Mouse (Mus musculus): ENCODE data around the gene Tmem217.
A peak's percentile ranks its signal among the peaks of the same experiment; 100 is the strongest.
"Not testable (repeated sequence)": the region's sequence is repeated elsewhere in the genome, so short reads cannot be mapped to it uniquely, and the experiment has no call there.

The Tmem217 gene

GRCm38 (mm10) chr17:29502005-29502668 is 50.0 kb downstream of the Tmem217 start:
- DNase-seq = no peak

DNA sequence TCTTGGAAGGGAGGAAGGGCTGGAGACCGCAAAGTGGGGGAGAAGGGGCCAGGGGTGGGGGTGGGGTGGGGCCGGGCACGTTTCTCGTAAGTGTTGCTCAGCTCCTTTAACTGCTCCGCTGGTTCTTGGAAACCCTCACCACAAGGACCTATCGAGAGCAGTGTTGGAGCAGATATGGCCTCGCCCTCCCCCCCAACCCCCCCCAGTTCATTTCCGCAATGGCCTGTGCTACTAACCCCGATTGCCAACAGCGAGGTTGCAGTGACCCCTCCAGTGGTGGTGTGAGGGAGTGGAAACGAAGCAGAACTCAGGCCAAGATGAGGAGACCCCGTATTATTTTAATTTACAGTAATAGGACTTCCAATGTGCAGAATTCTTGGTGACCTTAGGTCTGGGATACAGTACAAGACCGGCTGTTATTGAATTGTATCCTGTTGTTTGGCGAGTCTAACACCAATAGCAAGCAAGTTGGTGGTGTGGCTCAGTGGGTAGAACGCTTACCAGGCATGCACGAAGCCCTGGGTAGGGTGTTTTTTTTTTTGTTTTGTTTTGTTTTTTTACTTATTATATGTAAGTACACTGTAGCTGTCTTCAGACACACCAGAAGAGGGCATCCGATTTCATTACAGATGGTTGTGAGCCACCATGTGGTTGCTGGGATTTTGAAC is 51.2 kb downstream of the Tmem217 start:
- no peak for DNase-seq

GRCm38 (mm10) chr17:29500243-29500740 is 51.9 kb downstream of the Tmem217 start:
- DNase-seq = no peak

DNA sequence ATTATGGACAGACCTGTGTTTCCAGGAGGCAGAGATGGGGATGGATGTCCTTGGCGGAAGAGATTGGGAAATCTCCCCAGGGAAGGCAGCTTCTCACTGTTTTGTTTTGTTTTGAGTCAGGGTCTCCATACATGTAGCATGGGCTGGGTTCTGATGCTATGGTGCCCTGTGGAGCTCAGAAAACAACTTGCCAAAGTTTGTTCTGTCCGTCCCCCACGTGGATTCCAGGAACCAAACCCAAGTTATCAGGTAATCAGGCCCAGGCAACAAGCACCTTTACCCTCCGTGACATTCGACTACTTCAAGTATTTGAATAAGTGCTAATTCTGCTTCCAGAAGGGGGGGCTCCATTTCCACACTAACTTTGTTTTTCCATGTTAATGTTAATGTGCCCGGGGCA is 52.7 kb downstream of the Tmem217 start:
- DNase-seq = no peak

- DNase-seq = not testable (repeated sequence)
Observed at GRCm38 (mm10) chr17:29498952-29499351, 53.2 kb downstream of the Tmem217 start.

DNA sequence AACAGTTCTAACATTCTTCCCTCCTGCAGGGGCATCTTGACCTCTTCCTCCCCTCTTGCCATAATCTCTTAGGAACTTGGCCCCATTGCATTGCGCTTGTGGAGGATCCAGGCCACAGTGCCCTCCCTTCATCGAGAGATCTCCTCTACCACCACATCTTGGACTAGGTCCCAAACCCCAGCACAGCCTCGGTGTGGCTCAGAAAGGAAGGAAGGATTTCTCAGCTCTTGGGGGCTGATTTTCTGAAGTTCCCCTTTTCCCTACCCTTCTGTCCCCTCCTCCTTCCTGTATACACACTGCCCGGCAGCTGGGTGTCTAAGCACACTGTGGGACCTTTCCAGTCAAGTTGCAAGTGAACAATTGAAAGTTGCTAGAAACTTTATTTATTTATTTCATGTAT is 54.2 kb downstream of the Tmem217 start:
- peak; percentile 37 to 44 for DNase-seq

GRCm38 (mm10) chr17:29497481-29497880 is 54.7 kb downstream of the Tmem217 start:
- DNase-seq = not testable (repeated sequence)

GRCm38 (mm10) chr17:29497071-29497354 is 55.2 kb downstream of the Tmem217 start:
- DNase-seq = no peak

GRCm38 (mm10) chr17:29496211-29497070 is 55.7 kb downstream of the Tmem217 start:
- DNase-seq = no peak

DNA sequence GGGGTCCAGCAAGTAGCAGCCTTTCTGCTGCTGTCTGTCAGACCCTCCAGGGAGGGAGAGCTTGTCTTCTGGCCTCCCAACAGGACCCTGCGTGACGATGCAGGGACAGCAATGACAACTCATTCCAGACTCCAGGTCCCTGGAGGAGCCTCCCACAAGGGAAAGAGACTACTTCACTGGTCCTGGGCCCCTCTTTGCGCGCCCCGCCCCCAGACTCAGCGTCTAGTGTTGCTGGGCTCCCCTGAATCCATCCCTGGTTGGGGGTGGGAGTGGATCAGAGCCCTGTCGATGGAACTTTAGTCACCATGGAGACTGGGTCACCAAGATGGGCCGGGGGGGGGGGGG is 57.5 kb downstream of the Tmem217 start:
- no peak for DNase-seq

DNA sequence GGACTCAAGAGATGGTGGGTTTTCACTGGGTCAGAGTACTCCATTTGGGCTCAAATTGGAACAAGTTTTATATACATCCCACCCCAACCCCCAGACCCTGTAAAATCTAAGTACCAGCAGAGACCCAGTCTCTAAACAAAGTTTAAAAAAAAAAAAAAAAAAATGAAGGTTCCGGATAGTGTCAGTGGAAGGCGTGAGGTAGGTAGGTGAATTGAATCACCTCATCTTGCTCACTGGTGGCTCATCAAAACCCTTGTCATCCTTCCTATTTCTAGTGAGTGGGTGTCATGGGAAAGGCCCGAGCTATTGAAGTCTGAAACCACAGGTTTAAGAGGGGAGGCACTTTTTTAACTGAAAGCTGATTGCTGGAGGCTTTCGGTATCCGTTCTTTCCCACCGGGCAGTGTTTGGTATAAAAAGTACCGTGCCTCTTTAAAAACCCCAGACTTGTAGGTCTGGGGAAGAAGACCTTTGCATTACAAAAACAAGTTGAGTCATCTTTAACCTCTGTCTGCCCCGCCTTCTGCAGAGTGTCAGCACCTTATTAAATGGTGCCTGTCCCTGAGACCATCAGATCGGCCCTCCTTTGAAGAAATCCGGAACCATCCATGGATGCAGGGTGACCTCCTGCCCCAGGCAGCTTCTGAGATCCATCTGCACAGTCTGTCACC is 58.0 kb downstream of the Tmem217 start:
- DNase-seq = peak; percentile 67 to 76

GRCm38 (mm10) chr17:29493461-29493980 is 58.7 kb downstream of the Tmem217 start:
- DNase-seq = peak; percentile 49 to 55

- peak; percentile 83 to 84 for DNase-seq
Observed at GRCm38 (mm10) chr17:29492269-29493191, 59.7 kb downstream of the Tmem217 start.

DNA sequence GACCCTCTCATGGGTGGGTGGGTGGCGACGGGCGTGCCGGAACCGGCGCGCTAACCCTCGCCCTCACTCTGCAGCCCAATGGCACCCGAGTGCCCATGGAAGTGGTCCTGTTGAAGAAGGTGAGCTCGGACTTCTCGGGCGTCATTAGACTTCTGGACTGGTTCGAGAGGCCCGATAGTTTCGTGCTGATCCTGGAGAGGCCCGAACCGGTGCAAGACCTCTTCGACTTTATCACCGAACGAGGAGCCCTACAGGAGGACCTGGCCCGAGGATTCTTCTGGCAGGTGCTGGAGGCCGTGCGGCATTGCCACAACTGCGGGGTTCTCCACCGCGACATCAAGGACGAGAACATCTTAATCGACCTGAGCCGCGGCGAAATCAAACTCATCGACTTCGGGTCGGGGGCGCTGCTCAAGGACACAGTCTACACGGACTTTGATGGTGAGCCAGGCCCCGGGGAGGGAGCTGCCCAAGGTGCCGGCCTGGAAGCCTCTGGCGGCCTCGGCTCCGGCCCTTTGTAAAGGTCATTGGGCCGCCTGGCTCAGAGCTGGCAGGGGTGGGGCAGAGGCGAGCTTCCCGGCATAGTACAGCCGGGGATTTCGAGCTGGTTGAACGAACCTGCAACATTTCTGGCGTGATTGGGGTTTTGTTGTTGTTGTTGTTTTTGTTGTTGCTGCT is 60.5 kb downstream of the Tmem217 start:
- DNase-seq = peak; percentile 52 to 55

GRCm38 (mm10) chr17:29490713-29491581 is 61.2 kb downstream of the Tmem217 start, which contains the start of gene Pim1:
TSS of gene Pim1 (plus strand) at chr17:29490753.
- DNase-seq = peak; percentile 70 to 76

DNA sequence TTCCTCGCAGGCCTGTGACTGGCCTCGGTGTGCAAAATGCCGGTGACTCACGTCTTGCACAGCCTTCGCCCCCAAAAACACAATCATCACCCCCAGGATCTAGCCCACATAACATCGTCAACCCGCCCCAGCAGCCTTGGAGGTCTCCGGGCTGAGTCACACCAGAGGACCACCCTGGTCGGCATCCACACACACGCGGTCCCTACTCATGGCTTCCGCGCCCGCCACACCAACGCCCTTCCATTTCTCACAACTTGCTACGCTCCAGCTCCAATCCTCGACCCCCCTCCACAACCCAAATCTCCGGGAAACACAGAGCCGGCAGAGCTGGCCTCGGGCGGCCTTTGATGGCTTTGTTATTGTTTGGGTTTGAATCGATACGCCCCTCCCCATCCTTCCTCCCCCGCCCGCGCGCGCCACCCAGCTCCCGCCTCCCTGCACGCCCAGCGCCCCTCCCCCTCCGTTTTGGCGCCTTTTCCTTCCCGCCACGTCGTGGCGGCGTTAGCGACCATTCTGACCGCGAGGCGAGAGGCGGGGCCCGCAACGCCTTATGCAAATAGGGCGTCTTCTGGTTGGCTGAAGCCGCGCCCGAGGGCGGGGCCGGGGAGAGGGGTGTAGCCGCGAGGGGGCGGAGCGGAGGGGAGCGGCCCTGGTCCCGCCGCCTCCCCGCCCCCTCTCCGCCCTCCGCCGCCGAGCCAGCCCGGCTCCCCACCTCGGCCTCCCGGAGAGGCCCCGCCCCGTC is 62.0 kb downstream of the Tmem217 start:
- peak; percentile 98 for DNase-seq

DNA sequence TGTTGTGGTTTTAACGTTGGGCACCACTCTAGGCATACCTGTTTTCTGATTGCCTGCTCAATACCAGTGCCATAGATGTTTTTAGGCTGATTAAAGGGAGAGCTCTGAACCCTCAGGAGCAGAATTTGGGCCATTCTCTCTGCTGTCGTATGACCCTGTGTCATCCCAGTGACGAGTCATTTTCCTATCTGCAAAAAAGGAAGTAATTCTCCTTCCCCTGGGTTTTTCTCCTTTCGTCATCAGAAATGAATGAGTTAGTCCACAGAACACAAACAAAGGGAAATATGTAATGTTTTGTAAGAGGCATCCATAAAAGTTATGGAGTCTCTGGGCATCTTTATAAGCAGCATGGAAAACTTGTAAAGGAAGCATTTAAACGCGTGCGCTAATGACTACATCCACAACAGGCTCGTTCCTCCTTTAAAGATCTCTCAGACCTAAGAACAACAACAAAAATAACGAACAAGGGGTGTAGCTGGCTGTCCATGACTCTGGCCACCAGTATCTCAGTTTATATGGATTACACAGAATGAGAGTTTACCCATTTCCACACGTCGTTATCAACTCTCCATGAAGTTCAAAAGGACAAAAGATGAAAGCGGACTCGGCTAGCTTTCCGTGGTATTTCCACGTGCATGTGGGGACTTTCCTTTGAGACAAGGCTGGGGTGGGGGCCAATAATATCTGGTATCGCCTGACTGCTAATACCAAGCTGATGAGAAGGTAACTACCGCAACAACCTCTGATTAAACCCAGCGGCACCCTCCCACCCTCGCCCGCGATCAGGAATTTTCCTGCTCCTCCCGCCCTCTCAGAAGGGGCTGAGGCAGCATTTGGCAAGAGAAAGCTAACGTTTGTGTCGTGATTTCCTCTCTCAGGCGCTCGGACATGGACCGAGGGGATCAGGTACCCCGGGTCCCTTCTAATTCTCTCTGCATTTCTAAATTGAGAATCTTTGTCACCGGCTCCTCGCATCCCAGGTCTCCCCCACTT is 62.9 kb downstream of the Tmem217 start:
- peak; percentile 51 to 62 for DNase-seq
